Mouse (Mus musculus): Measurements from ENCODE around the gene Mgat4b. TPM values are rescaled to one million over a fixed set of nuclear protein-coding genes. Genes with fewer than 3 reads are reported as not detected.
"Not testable (repeated sequence)": the region's sequence is repeated elsewhere in the genome, so short reads cannot be mapped to it uniquely, and the experiment has no call there.

The Mgat4b gene
- 10 to 100 TPM; 65.8 to 72.0 TPM for total RNA-seq (2021)
- long read RNA-seq, experiment 1, transcript Mgat4b-201 (15 exons, 2,429 nt): major isoform, 87 of 131 reads
- long read RNA-seq, experiment 1, partial matches to known transcripts: 11 of 131 reads
- long read RNA-seq, experiment 1, other reads (novel, unspliced or antisense): 32 of 131 reads
- long read RNA-seq, experiment 2, transcript Mgat4b-201 (15 exons, 2,429 nt): major isoform, 43 of 63 reads
- long read RNA-seq, experiment 2, partial matches to known transcripts: 6 of 63 reads
- long read RNA-seq, experiment 2, other reads (novel, unspliced or antisense): 14 of 63 reads

DNA sequence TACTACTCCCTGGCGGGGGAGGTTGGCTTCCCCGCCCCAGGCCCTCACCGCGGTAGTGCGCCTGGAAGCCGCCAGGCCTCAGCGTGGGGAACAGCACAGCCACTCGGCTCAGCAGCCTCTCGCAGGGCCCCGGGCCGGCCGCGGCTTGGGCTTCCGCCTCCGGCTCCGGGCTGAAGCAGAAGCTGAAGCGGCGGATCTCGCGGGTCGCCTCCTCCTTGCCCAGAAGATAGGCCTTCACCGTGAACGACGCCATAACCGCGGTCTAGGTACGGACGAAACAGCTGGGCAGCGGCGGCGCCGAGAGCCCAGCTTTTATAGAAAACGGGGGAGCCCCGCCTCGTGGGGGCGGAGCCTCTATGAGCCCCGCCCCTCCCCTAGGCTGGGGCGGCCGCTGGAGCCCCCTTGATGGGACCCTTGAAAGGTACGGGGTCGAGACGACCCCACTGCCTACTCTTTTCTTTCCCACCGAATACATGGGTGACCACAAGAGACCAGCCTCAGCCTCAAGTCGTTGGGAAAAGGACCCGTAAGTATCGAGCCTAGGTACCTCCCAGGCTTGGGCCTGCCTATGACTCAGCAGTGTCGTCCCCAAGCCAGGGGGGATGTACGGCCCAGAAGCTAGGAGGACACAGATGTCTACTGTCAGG, at the start of gene Mgat4b, which contains the start of gene Sqstm1:
Gene Mgat4b, plus strand, starts transcription at position 386 of the 647 bp plus-strand sequence.
Gene Sqstm1, minus strand, starts transcription at position 323 of the 647 bp plus-strand sequence.
- peak; percentile 75 to 80 for DNase-seq (ENCODE audit: low spot score in 2 of 2)

DNA sequence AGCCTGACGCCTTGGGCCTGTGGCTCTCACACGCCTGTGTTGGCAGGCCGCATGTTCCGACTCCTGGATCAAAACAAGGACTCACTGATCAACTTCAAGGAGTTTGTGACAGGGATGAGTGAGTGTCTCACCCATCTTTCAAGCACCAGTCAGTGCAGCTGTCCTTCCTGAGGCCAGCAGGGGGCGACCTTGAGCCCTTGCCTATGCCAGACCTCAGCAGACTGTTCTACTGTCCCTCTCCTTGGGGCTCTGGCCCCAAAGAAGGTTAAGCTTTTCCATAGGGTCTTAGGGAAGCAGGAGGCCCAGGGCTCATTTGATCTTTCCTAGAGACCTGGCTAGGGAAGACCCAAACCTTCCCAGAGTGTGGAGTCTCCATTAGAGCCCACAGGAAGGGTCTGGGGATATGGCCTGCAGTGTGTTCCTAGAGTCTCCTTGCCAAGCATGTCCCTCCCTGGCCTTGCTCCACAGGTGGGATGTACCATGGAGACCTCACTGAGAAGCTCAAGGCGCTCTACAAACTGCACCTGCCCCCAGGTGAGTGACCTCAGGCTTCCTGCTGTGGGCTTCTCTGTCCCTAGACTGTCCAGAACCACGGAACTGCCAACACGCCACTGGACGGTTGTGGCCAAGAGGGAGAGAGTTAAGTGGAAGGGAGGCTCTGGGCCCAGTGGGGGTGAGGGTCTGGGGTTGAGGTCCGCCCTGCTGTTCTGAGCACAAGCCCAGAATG, 48.9 kb upstream of the Mgat4b start:
- peak in 1 of 2 experiments; percentile 40 for DNase-seq (ENCODE audit: low spot score in 2 of 2)

DNA sequence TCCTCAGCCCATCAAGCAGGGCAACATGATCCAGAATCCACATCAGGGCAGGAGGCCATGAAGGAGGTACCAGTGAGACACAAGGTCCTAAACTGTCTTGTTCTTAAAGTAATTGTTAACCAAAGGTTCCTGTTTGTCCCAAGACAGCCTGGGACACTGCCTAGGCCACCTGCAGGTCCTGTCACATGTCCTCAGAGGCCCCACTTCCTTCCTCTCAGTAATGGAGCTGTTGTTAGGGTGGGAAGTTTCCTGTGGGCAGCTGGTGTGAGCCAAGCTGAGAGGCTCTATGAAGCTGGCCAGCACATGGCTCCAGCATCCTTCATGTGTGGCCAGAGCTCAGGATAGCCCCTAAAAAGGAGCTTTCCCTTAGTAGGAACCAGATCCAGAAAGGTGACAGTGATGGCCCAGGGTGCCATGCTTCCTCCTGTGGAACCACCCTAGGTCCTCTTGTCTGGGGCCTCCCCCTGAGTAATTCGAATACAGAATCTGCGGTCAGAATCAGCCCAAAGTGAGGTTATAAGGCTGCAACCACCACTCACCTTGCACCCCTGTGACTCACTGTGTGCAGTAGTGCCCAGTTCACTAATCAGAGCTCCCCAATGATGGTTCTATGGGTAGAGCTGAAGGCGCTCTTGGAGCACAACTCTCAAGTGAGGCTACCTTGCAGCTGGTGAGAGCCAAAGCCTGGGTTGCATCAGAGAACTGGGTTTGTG, 48.2 kb upstream of the Mgat4b start:
- DNase-seq (ENCODE audit: low spot score in 2 of 2): no peak

DNA sequence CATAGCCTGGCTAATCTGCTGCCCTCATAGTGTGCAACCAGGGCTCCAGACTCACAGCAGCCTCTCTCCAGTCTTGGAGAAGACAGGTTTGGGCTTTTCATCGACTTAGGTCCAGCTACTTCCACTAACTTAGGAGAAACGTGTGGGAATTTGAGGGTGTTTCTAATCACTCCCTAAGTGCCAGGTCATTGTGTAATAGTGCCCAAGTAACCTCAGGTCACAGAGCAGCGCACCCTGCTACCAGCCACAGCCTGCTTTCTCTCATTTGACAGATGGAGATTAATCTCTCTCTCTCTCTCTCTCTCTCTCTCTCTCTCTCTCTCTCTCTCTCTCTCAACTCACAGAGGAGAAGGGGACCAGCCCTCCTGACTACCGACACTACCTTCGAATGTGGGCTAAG, 42.3 kb upstream of the Mgat4b start:
- no peak for DNase-seq (ENCODE audit: low spot score in 2 of 2)

DNA sequence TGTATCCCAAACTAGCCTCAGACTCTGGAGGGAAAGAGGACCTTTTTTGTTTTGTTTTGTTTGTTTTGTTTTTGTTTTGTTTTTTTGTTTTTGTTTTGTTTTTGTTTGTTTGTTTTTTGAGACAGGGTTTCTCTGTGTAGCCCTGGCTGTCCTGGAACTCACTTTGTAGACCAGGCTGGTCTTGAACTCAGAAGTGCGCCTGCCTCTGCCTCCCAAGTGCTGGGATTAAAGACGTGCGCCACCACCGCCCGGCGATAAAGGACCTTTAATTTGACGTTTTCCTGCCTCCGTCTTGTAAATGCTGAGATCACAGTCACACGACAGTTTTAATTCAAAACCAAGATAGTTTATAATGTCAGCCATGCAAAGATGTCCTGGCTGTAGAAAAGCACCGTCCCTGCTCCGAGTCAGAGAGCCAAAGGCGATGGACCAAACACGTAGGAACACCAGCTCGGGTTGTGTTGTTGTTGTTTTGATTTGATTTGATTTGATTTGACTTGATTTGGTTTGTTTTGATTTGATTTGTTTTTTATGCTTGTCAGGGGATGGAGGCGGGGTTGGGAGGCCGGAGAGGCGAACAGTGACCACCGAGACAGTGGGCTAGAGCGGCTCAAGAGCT, 36.5 kb upstream of the Mgat4b start, which contains the start of gene Mrnip:
Gene Mrnip, plus strand, starts transcription at position 334 of the 619 bp plus-strand sequence.
- DNase-seq (ENCODE audit: low spot score in 2 of 2): not testable (repeated sequence)

DNA sequence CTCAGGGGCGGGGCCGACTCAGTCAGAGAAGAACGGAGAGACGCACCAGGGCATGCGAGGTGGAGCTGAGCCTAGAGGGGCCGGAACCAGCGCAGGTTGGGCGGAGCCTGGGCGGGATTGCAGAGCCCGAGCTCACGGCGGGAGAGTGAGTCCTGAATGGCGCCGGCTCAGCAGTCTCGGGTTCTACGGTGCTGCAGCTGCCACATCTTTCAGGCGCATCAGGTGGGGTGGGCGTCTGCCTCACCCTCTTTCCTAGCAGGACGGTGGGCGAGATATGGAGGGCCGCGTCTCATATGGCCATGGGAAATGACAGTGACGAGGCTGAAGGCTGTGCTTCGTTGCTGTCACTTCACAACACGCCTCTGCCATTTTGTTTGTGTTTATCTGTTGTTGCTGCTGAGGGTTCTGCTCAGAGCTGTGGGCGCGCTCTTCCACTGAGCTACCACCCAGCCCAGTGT, 35.9 kb upstream of the Mgat4b start:
- DNase-seq (ENCODE audit: low spot score in 2 of 2): peak; percentile 98 to 99

DNA sequence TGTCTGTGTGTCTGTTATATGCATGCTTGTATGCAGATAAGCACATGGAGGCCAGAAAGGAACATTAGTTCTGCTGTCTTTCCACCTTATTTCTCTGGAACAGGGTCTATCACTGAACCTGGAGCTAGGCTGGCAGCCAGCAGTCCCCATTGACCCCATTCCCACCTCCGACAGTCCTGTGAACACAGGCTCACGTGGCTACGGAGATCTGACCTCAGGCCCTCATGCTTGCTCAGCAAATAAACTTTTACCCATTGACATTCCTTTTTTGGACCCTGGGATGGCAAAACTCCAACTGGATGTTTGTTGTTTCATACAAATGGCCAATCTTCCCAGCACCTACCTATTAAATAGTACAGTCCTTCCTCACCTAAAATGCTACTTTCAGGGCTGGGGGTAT, 34.3 kb upstream of the Mgat4b start:
- no peak for DNase-seq (ENCODE audit: low spot score in 2 of 2)

DNA sequence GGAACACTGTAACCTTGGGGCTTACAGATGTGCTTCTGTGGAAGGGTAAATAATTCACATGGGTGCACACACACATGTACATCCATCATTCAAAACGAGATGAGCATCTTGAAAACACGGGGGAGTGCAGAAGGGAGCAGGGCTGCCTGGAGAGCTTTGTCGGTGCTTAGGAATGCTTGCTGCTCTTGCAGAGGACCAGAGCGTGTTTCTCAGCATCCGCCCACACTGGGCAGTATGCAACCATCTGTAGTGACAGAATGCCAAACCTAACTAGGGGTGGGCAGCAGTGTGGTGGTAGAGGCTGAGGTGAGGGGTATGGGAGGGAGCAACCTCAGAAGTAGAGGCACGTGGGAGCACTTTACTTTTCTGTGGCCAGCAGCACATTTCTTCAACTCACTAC, 33.6 kb upstream of the Mgat4b start:
- peak; percentile 34 to 47 for DNase-seq (ENCODE audit: low spot score in 2 of 2)

DNA sequence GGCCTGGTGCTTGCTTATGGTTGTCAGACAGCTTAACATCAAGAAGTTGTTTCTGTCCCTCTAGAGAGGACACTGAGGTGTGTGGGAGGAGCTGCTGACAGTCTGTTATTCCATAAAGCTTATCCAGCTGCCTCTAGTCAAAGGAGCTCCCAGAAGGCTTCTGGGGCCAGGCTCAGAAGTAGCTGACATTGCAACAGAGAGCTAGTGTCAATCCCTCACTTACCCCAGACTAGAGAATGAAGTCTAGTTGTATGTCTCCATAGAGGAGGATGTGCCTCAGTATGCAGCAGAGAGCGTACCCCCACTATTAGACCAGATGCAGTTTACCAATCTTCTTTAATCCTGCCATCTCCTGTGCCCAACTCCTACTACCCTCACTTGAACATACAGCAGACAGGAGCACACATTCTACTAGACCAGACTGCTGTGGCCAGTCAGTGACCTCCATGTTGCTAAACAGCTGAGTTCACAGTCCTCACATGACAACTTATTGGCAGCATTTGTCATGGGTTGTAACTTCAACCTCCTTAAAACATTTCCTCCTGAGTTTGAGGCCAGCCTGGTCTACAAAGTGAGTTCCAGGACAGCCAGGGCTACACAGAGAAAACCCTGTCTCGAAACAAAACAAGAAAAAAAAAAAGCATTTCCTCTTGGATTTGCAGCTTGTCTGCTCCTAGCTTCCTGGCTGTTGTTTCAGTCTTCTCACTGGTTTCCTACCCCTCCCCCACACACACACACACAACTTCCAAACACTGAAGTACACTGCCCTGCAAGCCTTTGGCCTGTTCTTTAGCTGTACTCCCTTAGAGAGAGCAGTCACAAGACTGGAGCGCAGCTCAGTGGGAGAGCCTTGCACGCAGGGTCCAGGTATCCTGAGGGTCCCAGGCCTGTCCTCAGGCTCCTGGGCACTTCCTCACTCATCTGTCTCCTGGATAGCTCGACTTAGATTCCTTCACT, 31.9 kb upstream of the Mgat4b start:
- no peak for DNase-seq (ENCODE audit: low spot score in 2 of 2)

DNA sequence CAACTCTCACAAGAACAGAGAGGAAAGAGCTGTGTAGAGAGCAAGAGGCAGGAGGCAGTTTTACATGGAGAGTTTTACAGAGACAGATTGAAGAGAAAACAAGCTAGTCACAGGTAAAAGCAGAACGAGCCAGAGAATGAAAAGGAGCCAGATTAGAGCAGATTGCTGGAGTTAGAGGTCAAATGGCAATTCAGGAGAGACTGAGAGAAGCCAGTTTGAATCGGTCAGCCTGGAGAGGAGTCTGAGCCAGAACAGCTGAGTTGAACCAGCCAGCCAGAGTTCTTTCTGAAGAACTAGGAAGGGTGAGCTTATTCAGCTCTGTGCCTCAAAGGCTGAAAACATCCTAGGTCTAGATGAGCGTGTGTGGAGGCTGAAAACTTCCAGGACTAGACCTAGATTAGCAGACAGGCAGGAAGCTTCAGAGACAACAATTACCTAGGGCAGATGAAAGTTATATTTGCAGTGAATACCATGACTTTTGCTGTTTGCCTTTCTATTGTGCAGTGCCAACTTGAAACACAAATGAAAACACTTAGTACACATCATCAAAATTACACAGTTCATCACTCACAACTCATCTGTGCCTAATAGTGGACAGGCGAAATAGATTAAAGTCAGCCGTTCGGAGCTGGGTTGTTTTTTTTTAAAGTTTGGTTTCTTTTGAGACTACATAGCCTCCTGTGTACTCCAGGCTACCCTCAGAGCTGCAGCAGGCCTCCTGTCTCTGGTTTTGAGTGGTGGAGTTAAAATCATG, 30.0 kb upstream of the Mgat4b start:
- DNase-seq (ENCODE audit: low spot score in 2 of 2): no peak

DNA sequence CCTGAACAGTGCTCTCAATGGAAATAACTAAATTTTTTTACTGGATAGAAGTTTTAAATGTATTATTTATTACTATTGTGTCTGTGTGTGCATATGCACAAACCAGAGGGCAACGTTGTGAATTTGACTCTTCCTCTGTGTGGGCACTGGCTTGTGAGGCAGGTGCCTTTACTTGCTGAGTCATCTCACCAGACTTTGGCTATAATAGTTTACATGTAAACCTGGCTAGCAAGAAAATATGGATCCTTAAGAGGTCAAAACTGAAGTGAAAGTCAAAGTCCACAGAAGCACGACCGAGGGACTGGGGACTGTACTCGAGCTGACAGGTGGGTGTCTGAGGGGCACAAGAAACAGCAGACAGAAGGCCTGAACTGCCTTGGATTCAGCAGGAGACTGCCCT, 28.0 kb upstream of the Mgat4b start:
- DNase-seq (ENCODE audit: low spot score in 2 of 2): no peak

DNA sequence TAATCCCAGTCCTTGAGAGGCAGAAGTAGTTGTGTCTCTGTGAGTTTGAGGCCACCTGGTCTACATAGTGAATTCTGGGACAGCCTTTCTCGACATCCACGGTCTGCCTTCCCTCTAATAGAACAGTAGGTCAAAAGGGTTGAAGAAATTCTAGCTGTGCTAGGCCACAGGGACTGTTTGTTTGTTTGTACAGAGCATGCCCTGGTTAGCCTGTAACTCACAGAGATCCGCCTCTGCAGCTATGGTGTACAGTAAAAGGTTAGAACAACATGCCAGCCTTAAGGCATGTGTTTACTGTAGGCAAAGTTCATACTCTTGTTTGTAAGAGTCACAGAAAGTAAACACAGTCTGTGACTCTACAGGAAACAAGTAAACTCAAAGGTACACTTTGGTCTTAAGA, 25.9 kb upstream of the Mgat4b start:
- no peak for DNase-seq (ENCODE audit: low spot score in 2 of 2)

DNA sequence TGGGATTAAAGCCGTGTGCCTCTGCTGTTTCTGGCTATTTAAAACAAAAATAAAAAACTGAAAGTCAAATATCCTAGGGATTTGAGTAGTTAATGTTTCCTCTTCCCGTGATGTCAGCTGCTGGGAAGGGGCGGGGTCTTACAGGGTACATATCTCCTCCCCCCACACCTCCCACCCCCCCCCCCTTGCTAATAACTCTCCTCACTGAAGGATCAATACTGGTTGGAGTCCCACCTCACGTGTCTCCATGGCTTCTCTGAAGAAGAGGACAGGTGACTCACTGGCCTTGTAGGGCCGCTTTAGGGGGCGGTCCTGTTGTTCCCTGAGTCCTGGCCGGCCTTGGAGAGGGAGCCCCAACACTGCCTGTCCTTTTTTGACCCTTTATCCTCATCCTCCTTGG, 22.0 kb upstream of the Mgat4b start:
- DNase-seq (ENCODE audit: low spot score in 2 of 2): no peak

DNA sequence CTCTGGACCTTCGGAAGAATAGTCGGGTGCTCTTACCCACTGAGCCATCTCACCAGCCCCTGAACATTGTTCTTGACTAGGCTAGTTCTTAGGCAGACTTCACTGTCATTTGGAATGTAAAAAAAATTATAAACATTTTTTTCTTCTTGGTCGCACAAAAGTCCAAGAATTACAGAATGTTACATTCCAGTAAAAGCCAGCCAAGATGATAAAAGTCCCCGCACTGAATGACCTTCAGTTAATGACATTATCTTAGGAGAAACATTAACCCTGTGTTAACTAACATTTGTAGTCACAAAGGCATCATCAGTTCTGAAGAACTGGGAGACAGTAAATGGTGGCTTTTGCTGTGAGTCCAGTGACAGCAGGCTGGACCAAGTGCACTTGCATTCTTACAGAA, 20.3 kb upstream of the Mgat4b start:
- no peak for DNase-seq (ENCODE audit: low spot score in 2 of 2)

DNA sequence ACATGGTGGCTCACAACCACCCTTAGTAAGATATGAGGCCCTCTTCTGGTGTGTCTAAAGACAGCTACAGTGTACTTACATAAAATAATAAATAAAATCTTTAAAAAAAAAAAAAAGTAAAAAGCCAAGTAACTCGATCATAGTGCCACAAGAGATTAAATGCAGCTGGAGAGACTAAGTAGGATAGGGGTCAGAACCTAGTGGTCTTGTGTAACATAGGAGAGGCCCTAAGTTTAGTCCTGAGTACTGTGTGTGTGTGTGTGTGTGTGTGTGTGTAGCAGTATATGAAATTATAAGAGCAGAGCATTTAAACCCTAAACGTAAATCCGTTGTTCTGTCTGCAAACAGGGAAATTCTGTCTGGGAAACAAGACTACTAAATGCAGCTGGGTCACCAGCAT, 18.4 kb upstream of the Mgat4b start:
- no peak for DNase-seq (ENCODE audit: low spot score in 2 of 2)

DNA sequence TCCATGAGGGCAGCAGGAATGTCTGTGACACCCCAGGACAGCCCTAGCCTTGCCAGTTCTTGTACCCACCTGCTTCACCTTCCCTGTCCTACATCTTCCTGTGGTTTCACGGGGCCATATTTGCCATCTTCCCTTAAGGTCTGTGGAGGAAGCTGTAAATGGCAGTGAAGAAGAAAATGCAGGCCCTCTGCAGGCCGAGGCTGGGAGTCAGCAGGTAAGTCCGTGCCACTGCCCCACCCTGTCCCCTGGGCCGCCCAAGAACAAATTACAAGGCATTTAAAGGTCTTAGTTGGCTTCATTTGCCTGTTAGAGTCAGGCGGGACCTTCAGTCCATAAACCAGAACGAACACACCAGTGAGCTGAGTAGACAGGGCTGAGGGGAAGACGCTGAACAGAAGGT, 16.6 kb upstream of the Mgat4b start:
- DNase-seq (ENCODE audit: low spot score in 2 of 2): no peak

DNA sequence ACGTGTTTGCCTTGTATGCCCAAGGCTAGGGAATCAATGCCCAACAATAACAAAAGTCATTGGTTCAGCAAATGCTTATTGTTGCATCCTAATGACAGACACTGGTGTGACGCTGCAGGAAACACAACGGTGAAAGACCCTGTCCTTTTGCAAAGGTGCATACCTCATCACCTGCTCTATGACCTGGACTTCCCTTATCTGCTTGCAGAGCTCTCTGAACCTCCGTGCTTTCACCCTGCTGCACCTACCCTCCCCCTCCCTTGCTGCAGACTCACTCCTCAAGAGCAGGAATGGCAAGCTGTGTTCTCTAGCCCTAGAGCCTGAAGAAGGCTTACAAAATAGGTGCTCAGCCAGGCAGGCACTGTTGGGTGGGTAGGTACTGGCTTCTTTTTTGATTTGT, 15.9 kb upstream of the Mgat4b start:
- no peak for DNase-seq (ENCODE audit: low spot score in 2 of 2)

DNA sequence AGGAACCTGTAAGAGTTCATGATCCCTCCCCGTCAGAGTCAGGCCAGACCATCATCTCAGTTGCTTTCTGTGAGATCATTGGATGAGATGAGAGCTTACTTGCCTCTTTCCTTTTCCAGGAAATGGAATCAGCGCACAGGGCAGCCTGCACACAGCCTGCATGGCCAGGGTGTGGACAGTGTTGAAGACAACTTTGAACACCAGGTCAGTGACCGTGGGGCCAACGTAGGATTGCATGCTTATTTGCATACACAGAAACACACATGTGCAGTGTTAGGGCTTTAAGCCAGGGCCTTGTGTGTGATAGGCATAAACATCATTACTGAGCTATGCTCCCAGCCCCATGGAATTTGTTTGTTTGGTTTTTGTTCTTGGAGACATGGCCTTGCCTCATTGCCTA, 13.2 kb upstream of the Mgat4b start:
- no peak for DNase-seq (ENCODE audit: low spot score in 2 of 2)

All from left cerebral cortex, adult 18-20 months (tissue).